Mouse (Mus musculus) midbrain, postnatal 0 days (tissue): ENCODE data around the gene Myh7. TPM values are rescaled to one million over a fixed set of nuclear protein-coding genes. Genes with fewer than 3 reads are reported as not detected.
"Not testable (repeated sequence)": the region's sequence is repeated elsewhere in the genome, so short reads cannot be mapped to it uniquely, and the experiment has no call there.

Experiments used
- ATAC-seq: fragments of 200-750 bp; cut with Nextera tagmentation; 2 replicates; pipeline ENCODE4 v1.8.0; 2017; ENCODE audit warnings: moderate number of reproducible peaks, mild to moderate bottlenecking, moderate TSS enrichment, moderate library complexity; ENCODE audit not compliant: low FRiP score
- DNase-seq: peaks from one replicate; pipeline ENCODE4 v3.0.0-alpha.2; 2015; ENCODE audit warnings: low spot score
- H3K27ac ChIP-seq: fragments of 300-500 bp; sonication (generic); 2 replicates; pipeline ENCODE4 v1.5.1; 2014; ENCODE audit warnings: low read depth, mild to moderate bottlenecking, low read length, mixed read lengths
- H3K27me3 ChIP-seq: fragments of 300-500 bp; sonication (generic); 2 replicates; pipeline ENCODE4 v1.6.1; 2014; ENCODE audit warnings: low read length, control low read depth, mixed read lengths; ENCODE audit not compliant: insufficient read depth
- H3K36me3 ChIP-seq: fragments of 300-500 bp; sonication (generic); 2 replicates; pipeline ENCODE4 v1.6.1; 2014; ENCODE audit warnings: low read length, control low read depth, mixed read lengths; ENCODE audit not compliant: insufficient read depth
- H3K4me1 ChIP-seq: fragments of 300-500 bp; sonication (generic); 2 replicates; pipeline ENCODE4 v1.6.1; 2014; ENCODE audit warnings: mild to moderate bottlenecking, control low read depth, antibody characterized with exemption, low read length, mixed read lengths; ENCODE audit not compliant: insufficient read depth
- H3K4me2 ChIP-seq: fragments of 300-500 bp; sonication (generic); 2 replicates; pipeline ENCODE4 v1.6.1; 2014; ENCODE audit warnings: low read depth, mild to moderate bottlenecking, low read length, mixed read lengths; ENCODE audit not compliant: poor library complexity, severe bottlenecking
- H3K4me3 ChIP-seq: fragments of 300-500 bp; sonication (generic); 2 replicates; pipeline ENCODE4 v1.5.1; 2014; ENCODE audit warnings: low read depth, mild to moderate bottlenecking, low read length, moderate library complexity
- H3K9ac ChIP-seq: fragments of 300-500 bp; sonication (generic); replicated peaks from 2 replicates; pipeline ENCODE4 v1.6.1; 2014; ENCODE audit warnings: mild to moderate bottlenecking, low read length, moderate library complexity, mixed read lengths; ENCODE audit not compliant: poor library complexity, severe bottlenecking
- H3K9me3 ChIP-seq: fragments of 300-500 bp; sonication (generic); 2 replicates; pipeline ENCODE4 v1.6.1; 2016; ENCODE audit warnings: low read length, control low read depth
- CTCF ChIP-seq: IDR thresholded peaks from 2 replicates; pipeline ENCODE4 v1.5.1; 2016; ENCODE audit warnings: antibody characterized with exemption, mild to moderate bottlenecking
- WGBS: fragments of 180-500 bp; shearing (Covaris S2); extraction: QIAGEN DNeasy Blood & Tissue Kit; methylation state at CpG from one replicate; pipeline ENCODE4 v1.1.7; 2014; 5-methylcytosine and 5-hydroxymethylcytosine counted together
- polyA plus RNA-seq: library from polyadenylated mRNA; unstranded; fragments of >200 nt; fragmentation: Nextera tagmentation; extraction: Ambion mirVana; gene quantifications from 2 replicates; pipeline ENCODE4 v1.2.1, GENCODE M21; 2015
- total RNA-seq: library from RNA; depleted of rRNA; stranded (reverse); fragments of >200 nt; gene quantifications from 2 replicates; pipeline ENCODE4 v1.2.3, GENCODE M21; 2014; rRNA removed

The Myh7 gene
- total RNA-seq (1.8 and 3.2 TPM in 2 replicates), polyA plus RNA-seq (9.6 and 10.3 TPM in 2 replicates)

DNA sequence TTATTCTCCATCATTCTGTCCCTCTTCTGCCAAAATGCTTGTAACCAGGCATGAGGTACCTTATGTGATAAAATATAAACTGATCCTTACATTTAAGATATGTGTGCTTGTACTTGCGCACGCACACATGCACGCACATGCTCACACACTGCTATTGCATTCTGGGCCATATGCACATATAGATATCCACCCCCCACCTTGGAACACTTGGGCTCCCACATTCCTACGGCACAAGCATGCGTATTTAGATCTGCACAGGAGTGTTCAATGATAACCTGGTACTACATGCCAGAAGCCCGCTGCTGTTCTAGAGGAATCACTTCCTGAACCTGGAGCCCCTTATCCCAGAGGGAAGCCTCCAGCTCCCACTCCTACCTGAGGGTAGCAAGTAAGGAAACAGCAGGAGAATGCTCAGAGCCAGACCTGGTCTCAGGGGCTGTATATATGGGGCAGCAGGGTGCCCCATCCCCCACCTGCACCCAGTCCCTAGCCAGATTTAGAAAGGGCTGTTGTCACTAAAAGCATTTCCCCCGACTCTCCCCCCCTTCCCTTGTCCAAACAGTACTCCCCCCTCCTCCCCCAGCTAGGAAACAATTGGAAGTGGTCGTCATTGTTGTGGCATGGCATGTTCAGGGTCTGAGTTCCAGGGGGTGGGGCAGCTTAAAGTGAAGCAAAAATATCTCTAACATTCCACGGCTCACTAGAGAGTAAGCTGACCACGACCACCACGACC is at the start of gene Myh7:
TSS of gene Myh7 (minus strand) at position 491 of the 733 bp plus-strand sequence.
- DNase-seq (no peak), ATAC-seq (no peak)
- no peak within 1 kb of the TSS for H3K4me3 ChIP-seq
- peaks cover 30% of the 10 kb centered on the region for H3K4me1 ChIP-seq
- H3K9me3 ChIP-seq = no peaks in the 10 kb centered on the region
- H3K4me2 ChIP-seq = 0 out of 2 replicates have a peak within 1 kb of the TSS, but pooled peaks have one; percentile 2
- peak within 1 kb of the TSS; percentile 85 for H3K27ac ChIP-seq
- TF ChIP-seq CTCF = no peak
- H3K36me3 ChIP-seq = no peaks in the 10 kb centered on the region
- no peaks in the 10 kb centered on the region for H3K27me3 ChIP-seq
- WGBS = 50% methylated on average over 11 of the region's 11 CpGs
- no peak within 1 kb of the TSS; the same call in 1 of the 2 replicates for H3K9ac ChIP-seq

DNA sequence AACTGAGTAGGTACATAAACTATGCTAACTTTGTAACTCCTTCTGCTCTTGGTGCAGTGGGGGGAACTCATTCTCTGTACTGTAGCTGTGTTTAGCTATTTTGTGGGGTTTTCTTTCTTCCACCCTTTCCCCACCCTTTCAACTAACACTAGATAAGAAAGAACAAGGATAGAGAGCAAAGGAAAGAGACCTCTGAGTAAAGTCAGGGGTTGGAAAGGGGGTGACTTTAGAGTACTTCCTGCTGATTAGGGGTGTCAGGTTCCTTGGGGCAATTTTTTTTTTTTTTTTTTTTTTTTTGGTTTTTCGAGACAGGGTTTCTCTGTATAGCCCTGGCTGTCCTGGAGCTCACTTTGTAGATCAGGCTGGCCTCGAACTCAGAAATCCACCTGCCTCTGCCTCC is 49.3 kb upstream of the Myh7 start:
- not testable (repeated sequence) for H3K27me3 ChIP-seq, H3K4me3 ChIP-seq, H3K9me3 ChIP-seq, ATAC-seq, H3K4me1 ChIP-seq, DNase-seq, H3K27ac ChIP-seq, H3K4me2 ChIP-seq, H3K36me3 ChIP-seq, H3K9ac ChIP-seq
- WGBS = 80% methylated on average over 1 of the region's 2 CpGs

DNA sequence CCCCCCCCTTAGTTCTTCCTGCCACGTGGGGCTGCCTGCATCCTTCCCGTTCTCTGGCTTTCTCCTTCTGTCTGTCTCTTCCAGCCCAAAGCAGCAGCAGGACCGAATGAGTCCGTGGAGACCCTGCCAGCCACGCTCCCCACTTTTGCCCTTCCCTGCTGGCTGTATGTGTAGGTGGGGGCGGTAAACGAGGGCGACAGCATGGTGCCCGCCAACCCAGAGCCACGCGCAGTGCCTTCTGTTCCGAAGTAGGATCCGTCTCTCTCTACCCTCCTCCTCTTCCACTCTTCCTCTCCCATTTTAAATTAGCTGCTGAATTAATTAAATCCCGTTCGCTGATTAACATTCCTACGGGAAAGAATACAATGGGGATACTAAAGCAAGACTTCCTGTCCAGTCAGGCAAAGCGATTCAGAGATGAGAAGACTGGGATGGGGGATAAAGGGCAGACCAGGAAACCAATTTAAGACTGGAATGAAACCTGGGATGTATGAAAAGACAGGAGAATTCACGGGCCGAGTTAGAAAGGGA is 38.3 kb upstream of the Myh7 start:
- no peak for TF ChIP-seq CTCF
- H3K4me2 ChIP-seq = peak overlapping the region; percentile 36
- H3K9ac ChIP-seq = no peak overlapping the region
- DNase-seq = peak; percentile 10
- H3K27ac ChIP-seq = no peak overlapping the region
- 15% methylated on average over 19 of the region's 19 CpGs for WGBS
- ATAC-seq = no peak
- H3K27me3 ChIP-seq = no peaks in the 10 kb centered on the region
- H3K4me3 ChIP-seq = no peak overlapping the region
- no peaks in the 10 kb centered on the region for H3K36me3 ChIP-seq
- no peaks in the 10 kb centered on the region for H3K9me3 ChIP-seq
- peaks cover 12% of the 10 kb centered on the region for H3K4me1 ChIP-seq

DNA sequence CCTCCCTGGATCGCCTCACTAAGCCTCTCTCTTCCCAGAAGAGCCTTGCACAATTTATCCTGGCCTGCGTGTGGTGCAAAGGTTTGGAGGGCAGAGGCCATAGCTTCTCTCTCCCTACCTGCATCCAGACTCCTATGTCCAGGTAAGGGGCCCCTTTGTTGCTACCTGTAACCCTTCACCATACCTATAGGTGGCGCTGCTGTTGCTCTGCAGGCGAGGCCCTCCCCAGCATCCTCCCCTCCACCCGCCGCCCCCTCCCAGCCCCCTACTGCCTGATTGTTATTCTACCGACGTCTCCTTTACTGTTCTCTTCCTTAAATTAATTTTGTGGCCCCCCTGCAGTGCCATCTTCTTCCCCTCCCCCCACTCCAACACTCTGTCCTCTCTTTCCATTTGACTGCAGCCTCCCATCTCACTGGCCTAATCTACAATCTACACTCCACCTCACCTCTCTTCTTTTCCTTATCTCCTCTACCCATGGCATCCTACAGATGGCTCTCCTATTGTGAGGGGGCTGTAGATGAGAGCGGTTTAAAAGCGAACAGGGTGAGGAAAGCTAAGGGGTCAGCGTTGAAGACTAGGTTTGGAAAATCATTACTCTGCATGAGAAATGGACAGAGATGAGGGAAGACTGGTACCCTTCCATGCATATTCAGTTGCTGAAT is 34.7 kb upstream of the Myh7 start:
- DNase-seq (peak; percentile 76), ATAC-seq (peak; percentile 56)
- peak; percentile 68 for TF ChIP-seq CTCF
- H3K9me3 ChIP-seq = no peaks in the 10 kb centered on the region
- H3K27me3 ChIP-seq = no peaks in the 10 kb centered on the region
- H3K27ac ChIP-seq = peak overlapping the region; percentile 86
- no peak overlapping the region; the same call in 1 of the 2 replicates for H3K4me3 ChIP-seq
- H3K36me3 ChIP-seq = peaks cover 2% of the 10 kb centered on the region; the same call in 1 of the 2 replicates
- no peak overlapping the region for H3K4me2 ChIP-seq
- H3K9ac ChIP-seq = no peak overlapping the region
- peaks cover 12% of the 10 kb centered on the region for H3K4me1 ChIP-seq
- WGBS = 5% methylated on average over 11 of the region's 11 CpGs

DNA sequence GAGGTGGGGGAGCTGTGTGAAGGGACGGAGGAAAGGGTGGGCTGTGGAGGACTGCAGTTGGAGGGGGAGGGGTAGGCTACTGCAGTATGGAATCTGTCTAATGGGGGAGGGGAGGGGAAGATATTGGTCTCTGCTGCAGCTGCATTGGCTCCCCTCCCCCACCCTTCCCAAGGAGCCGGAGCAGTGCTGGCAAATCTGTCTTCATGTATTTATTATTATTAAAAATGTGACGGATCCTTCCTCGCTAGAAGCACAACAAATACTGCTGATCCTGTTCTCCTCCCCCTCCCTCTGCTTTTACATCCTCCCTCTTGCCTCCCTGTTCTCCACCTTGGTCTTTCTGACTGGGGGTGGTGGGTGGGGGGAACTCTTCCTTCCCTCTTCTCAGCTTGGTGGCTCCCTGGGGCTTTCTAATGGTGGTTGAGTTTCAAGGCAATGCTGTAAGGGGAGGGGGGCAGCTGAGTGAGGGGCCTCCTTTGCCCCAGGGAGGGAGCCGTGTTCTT is 34.0 kb upstream of the Myh7 start:
- 9% methylated on average over 5 of the region's 5 CpGs for WGBS
- H3K9me3 ChIP-seq = no peaks in the 10 kb centered on the region
- H3K9ac ChIP-seq = peak overlapping the region; percentile 54; the same call in 1 of the 2 replicates
- peaks cover 12% of the 10 kb centered on the region for H3K4me1 ChIP-seq
- DNase-seq (peak; percentile 65), ATAC-seq (peak; percentile 78)
- no peaks in the 10 kb centered on the region for H3K27me3 ChIP-seq
- TF ChIP-seq CTCF = no peak
- H3K36me3 ChIP-seq = peaks cover 2% of the 10 kb centered on the region; the same call in 1 of the 2 replicates
- peak overlapping the region; percentile 86 for H3K27ac ChIP-seq
- H3K4me3 ChIP-seq = no peak overlapping the region; the same call in 1 of the 2 replicates
- peak overlapping the region; percentile 34 for H3K4me2 ChIP-seq
